In the genomic region with DNA sequence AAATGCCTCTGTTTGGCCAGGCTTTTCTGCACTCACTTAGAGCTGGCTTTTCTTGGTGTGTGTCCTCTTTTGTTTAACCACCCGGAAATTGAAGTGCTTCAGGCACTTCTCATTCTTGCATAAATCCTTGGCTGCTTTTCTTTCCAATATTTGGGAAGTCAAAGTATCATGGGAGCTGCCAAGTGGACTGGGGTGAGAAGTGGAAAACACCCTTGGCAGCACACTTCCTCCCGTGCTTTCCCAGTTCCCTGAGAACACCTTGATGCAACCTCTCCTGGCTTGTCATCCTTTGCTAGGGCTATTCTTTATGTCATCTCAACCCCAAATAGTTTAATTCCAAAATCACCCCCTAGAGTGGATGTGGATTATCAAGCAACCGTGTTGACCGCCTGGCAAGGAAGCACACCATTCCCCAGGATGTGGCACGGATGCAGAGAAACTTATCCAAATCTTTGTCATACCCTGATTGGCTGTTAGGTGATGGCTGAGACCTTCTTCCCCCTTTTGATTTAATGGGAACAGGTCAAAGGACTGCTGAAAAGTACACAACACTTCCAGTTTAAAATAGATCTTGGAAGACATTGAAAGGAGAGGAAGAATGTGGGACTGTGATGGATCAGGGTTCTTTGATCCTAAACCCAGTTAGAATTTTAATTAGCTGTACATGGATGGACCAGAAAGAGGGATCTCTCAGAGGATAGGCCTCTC, we compare ENCODE assay signal across 31 mouse cellular contexts.
DNase-seq lines count a peak whose midpoint lies in the region; ATAC-seq and TF ChIP-seq lines count a peak whose summit lies in the region.
"Had no signal": no experiment of that assay in that cellular context is flagged by ENCODE, and none has a peak within 500 bp of the region (broad histone marks: within the 10 kb centered on the region; RNA-seq: fewer than 3 reads in every experiment).

No protein-coding gene starts in this region.

- no peaks in the 10 kb centered on the region for H3K36me3 ChIP-seq in liver, adult 2 months (ENCODE audit: control insufficient read depth, insufficient read depth, low read length)
- H3K36me3 ChIP-seq in liver, embryonic 11.5 days (ENCODE audit: control insufficient read depth, insufficient read depth, low read length) = no peaks in the 10 kb centered on the region
- no peaks in the 10 kb centered on the region for H3K36me3 ChIP-seq in lung, postnatal 0 days (ENCODE audit: insufficient read depth, low read length)
- no peaks in the 10 kb centered on the region for H3K36me3 ChIP-seq in kidney, embryonic 15.5 days
- H3K36me3 ChIP-seq: embryonic facial prominence, embryonic 13.5 days; forebrain, embryonic 12.5 days; G1E; heart, embryonic 10.5 days; heart, embryonic 15.5 days; limb, embryonic 15.5 days; liver, embryonic 15.5 days; midbrain, embryonic 10.5 days; midbrain, embryonic 15.5 days; neural tube, embryonic 15.5 days had no signal

- WGBS in liver, adult 2 months = 57% methylated on average over 5 of the region's 5 CpGs
- WGBS in liver, embryonic 11.5 days = 74% methylated on average over 5 of the region's 5 CpGs
- WGBS in lung, postnatal 0 days = 30% methylated on average over 5 of the region's 5 CpGs
- 70% methylated on average over 5 of the region's 5 CpGs for WGBS in kidney, embryonic 15.5 days

- no peak overlapping the region for H3K4me3 ChIP-seq in liver, adult 2 months (ENCODE audit: insufficient read depth, low read depth, low read length)
- H3K4me3 ChIP-seq in liver, embryonic 11.5 days (ENCODE audit: low read depth, low read length) = no peak overlapping the region
- no peak overlapping the region for H3K4me3 ChIP-seq in lung, postnatal 0 days (ENCODE audit: low read depth, low read length)
- no peak overlapping the region for H3K4me3 ChIP-seq in kidney, embryonic 15.5 days (replicated peaks)
- H3K4me3 ChIP-seq: embryonic facial prominence, embryonic 13.5 days; erythroblast, embryonic 14.5 days; forebrain, embryonic 12.5 days; heart, embryonic 10.5 days; heart, embryonic 15.5 days; limb, embryonic 15.5 days; liver, embryonic 15.5 days; midbrain, embryonic 10.5 days; midbrain, embryonic 15.5 days; neural tube, embryonic 15.5 days had no signal

- ATAC-seq in liver, embryonic 11.5 days (replicated peaks; ENCODE audit: low FRiP score) = no peak
- peak; percentile 82 for ATAC-seq in lung, postnatal 0 days
- no peak for ATAC-seq in kidney, embryonic 15.5 days (replicated peaks; ENCODE audit: low FRiP score)
- ATAC-seq: forebrain, postnatal 0 days; hindbrain, embryonic 16.5 days; midbrain, embryonic 15.5 days had no signal

- H3K27me3 ChIP-seq in liver, adult 2 months (ENCODE audit: control insufficient read depth, insufficient read depth, low read length) = no peaks in the 10 kb centered on the region
- no peaks in the 10 kb centered on the region for H3K27me3 ChIP-seq in liver, embryonic 11.5 days (replicated peaks; ENCODE audit: control insufficient read depth, insufficient read depth, low read length)
- no peaks in the 10 kb centered on the region for H3K27me3 ChIP-seq in lung, postnatal 0 days (replicated peaks; ENCODE audit: insufficient read depth, low read length)
- H3K27me3 ChIP-seq in kidney, embryonic 15.5 days = no peaks in the 10 kb centered on the region
- H3K27me3 ChIP-seq: embryonic facial prominence, embryonic 13.5 days; forebrain, embryonic 12.5 days; heart, embryonic 15.5 days; liver, embryonic 15.5 days; midbrain, embryonic 15.5 days; neural tube, embryonic 15.5 days had no signal

- no peaks in the 10 kb centered on the region for H3K79me2 ChIP-seq in liver, adult 2 months (ENCODE audit: control insufficient read depth, insufficient read depth, low read length)

- H3K9ac ChIP-seq in liver, adult 2 months (ENCODE audit: low read depth, low read length) = no peak overlapping the region
- H3K9ac ChIP-seq in liver, embryonic 11.5 days (ENCODE audit: low read depth, low read length) = no peak overlapping the region
- no peak overlapping the region for H3K9ac ChIP-seq in lung, postnatal 0 days (replicated peaks; ENCODE audit: low read depth)
- no peak overlapping the region for H3K9ac ChIP-seq in kidney, embryonic 15.5 days
- H3K9ac ChIP-seq: embryonic facial prominence, embryonic 13.5 days; forebrain, embryonic 12.5 days; forebrain, postnatal 0 days; heart, embryonic 15.5 days; limb, embryonic 15.5 days; liver, embryonic 15.5 days; midbrain, embryonic 15.5 days; neural tube, embryonic 15.5 days had no signal

- H3K27ac ChIP-seq in liver, adult 2 months (replicated peaks; ENCODE audit: insufficient read depth, low read depth, low read length) = no peak overlapping the region
- H3K27ac ChIP-seq in liver, embryonic 11.5 days (ENCODE audit: low read depth, low read length) = no peak overlapping the region
- peak overlapping the region; percentile 69 for H3K27ac ChIP-seq in lung, postnatal 0 days (ENCODE audit: low read length)
- no peak overlapping the region for H3K27ac ChIP-seq in kidney, embryonic 15.5 days
- H3K27ac ChIP-seq: embryonic facial prominence, embryonic 13.5 days; forebrain, embryonic 12.5 days; heart, embryonic 10.5 days; heart, embryonic 15.5 days; limb, embryonic 15.5 days; liver, embryonic 15.5 days; midbrain, embryonic 10.5 days; midbrain, embryonic 15.5 days; neural tube, embryonic 15.5 days; stomach, postnatal 0 days had no signal

- H3K4me2 ChIP-seq in liver, embryonic 11.5 days = no peak overlapping the region
- H3K4me2 ChIP-seq in lung, postnatal 0 days (replicated peaks; ENCODE audit: low read depth, low read length) = no peak overlapping the region
- H3K4me2 ChIP-seq in kidney, embryonic 15.5 days = no peak overlapping the region
- H3K4me2 ChIP-seq: embryonic facial prominence, embryonic 13.5 days; forebrain, embryonic 12.5 days; heart, embryonic 15.5 days; limb, embryonic 15.5 days; liver, embryonic 15.5 days; midbrain, embryonic 15.5 days; neural tube, embryonic 15.5 days had no signal

- TF ChIP-seq EP300 in lung, postnatal 0 days (IDR thresholded peaks at IDR 0.05) = peak; percentile 76

- TF ChIP-seq CTCF in liver, adult 2 months (IDR thresholded peaks at IDR 0.05; ENCODE audit: low read depth, low read length) = no peak
- no peak for TF ChIP-seq CTCF in lung, postnatal 0 days (IDR thresholded peaks at IDR 0.05)

- no peak for TF ChIP-seq POLR2A in liver, adult 2 months (IDR thresholded peaks at IDR 0.05; ENCODE audit: extremely low read depth, insufficient read depth, low read length)

- DNase-seq in adrenal gland, postnatal 14 days = peak; percentile 25
- DNase-seq in adrenal gland, postnatal 25 days = no peak
- DNase-seq in liver, adult 2 months (ENCODE audit: extremely low read depth, low read depth, low spot score) = peak; percentile 80
- DNase-seq in liver, embryonic 11.5 days (ENCODE audit: low spot score) = no peak
- DNase-seq in lung, postnatal 0 days (ENCODE audit: low spot score) = peak; percentile 87
- peak; percentile 65 to 72 for DNase-seq in lung, postnatal 4 days
- DNase-seq in right cerebral cortex, adult 18-20 months = no peak
- DNase-seq: cerebellum, adult 8-10 months; cerebellum, postnatal 36 days; embryo, embryonic 11 days; forebrain, postnatal 0 days; kidney, adult 8-10 months; kidney, postnatal 10 days; retina, postnatal 1 day; spleen, adult 18-20 months; thymus, adult 2 months; thymus, postnatal 36 days had no signal

- H3K4me1 ChIP-seq in liver, adult 2 months (ENCODE audit: control insufficient read depth, insufficient read depth, low read length) = no peaks in the 10 kb centered on the region
- no peaks in the 10 kb centered on the region for H3K4me1 ChIP-seq in liver, embryonic 11.5 days (replicated peaks; ENCODE audit: control insufficient read depth, insufficient read depth, low read length)
- H3K4me1 ChIP-seq in lung, postnatal 0 days (ENCODE audit: insufficient read depth, low read depth, low read length) = peaks cover 4% of the 10 kb centered on the region; the same call in 1 of the 2 replicates
- no peaks in the 10 kb centered on the region for H3K4me1 ChIP-seq in kidney, embryonic 15.5 days
- H3K4me1 ChIP-seq: embryonic facial prominence, embryonic 13.5 days; forebrain, embryonic 12.5 days; limb, embryonic 15.5 days; liver, embryonic 15.5 days; midbrain, embryonic 15.5 days; neural tube, embryonic 15.5 days had no signal

- H3K9me3 ChIP-seq in liver, embryonic 11.5 days (ENCODE audit: control insufficient read depth, low read length) = no peaks in the 10 kb centered on the region
- H3K9me3 ChIP-seq in lung, postnatal 0 days (ENCODE audit: low read length) = no peaks in the 10 kb centered on the region
- H3K9me3 ChIP-seq in kidney, embryonic 15.5 days (replicated peaks) = no peaks in the 10 kb centered on the region
- H3K9me3 ChIP-seq: embryonic facial prominence, embryonic 13.5 days; forebrain, embryonic 12.5 days; G1E; heart, embryonic 10.5 days; heart, embryonic 15.5 days; limb, embryonic 15.5 days; liver, embryonic 15.5 days; midbrain, embryonic 10.5 days; midbrain, embryonic 15.5 days; neural tube, embryonic 15.5 days had no signal

Comparison
In these comparisons a context has a peak if more than half of its experiments do, and no peak if none do; other contexts are left out.
1. DNase-seq: peak in adrenal gland, postnatal 14 days (single experiment), liver, adult 2 months (single experiment), lung, postnatal 0 days (single experiment) and lung, postnatal 4 days (2 of 2); none in adrenal gland, postnatal 25 days (single experiment), liver, embryonic 11.5 days (single experiment) and right cerebral cortex, adult 18-20 months (single experiment).